Mouse (Mus musculus): ENCODE data around the gene Mical2.

DNA sequence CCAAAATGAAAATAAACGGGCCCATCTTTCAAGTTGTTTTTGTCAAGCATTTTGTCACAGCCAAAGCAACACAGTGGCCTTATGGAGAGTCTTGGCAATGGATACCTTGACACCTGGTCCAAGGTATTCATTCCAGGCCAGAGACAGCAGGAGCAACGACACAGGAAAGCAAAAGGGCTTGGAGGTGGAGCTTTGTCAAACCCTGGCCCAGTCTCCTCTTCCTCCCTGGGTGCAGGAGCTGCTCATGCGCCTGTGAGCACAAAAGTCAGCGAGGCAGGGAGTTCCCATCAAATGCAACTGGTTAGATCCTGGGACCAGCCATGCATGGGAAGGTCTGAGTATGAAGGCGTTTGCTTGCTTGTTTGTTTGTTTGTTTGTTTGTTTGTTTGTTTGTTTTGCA, 21.7 kb upstream of the Mical2 start:
- TF ChIP-seq CTCF (IDR thresholded peaks at IDR 0.05; ENCODE audit: extremely low read depth, insufficient read length, insufficient replicate concordance, low read depth, low read length) (no peak), POLR2A (IDR thresholded peaks at IDR 0.05; ENCODE audit: low read depth, low read length) (no peak)
